Mouse (Mus musculus) liver, adult (tissue): ENCODE data around the gene Spz1.

Source experiments
- GATA4 ChIP-seq: IDR thresholded peaks from 2 replicates; pipeline ENCODE4 v1.6.1; 2014; ENCODE audit warnings: mild to moderate bottlenecking, low read length; ENCODE audit not compliant: insufficient replicate concordance

Spz1 gene

GRCm38 (mm10) chr13:92530721-92531211 is 45.2 kb downstream of the Spz1 start, which contains the start of gene Zfyve16:
TSS of gene Zfyve16 (minus strand) at chr13:92530868.
- TF ChIP-seq GATA4 = no peak

GRCm38 (mm10) chr13:92529828-92530720 is 45.9 kb downstream of the Spz1 start:
- no peak for TF ChIP-seq GATA4
